Mouse (Mus musculus) olfactory bulb, adult 2 months (tissue): ENCODE measurements at regions not wholly inside any gene's neighbourhood (a gene's known extent, or its start where the extent isn't known, plus 50 kb on each side); places are given as distances from the start of the nearest gene placed in this dataset.

Experiments used
- CTCF ChIP-seq: fragments of 200-500 bp; IDR thresholded peaks from 2 replicates; pipeline ENCODE4 v1.5.1; 2012; ENCODE audit warnings: low read depth, mild to moderate bottlenecking, low read length, moderate library complexity; ENCODE audit not compliant: insufficient read depth
- POLR2A ChIP-seq: fragments of 200-500 bp; IDR thresholded peaks from 2 replicates; pipeline ENCODE4 v1.6.1; 2012; ENCODE audit warnings: mild to moderate bottlenecking, low read depth, low read length, moderate library complexity; ENCODE audit not compliant: insufficient read depth

GRCm38 (mm10) chr2:133152461-133152860, 206.8 kb upstream of the Fermt1 start:
- TF ChIP-seq POLR2A, result no peak
- TF ChIP-seq CTCF, result no peak
